Mouse (Mus musculus) adrenal gland, adult 8-10 months (tissue): ENCODE measurements around the gene Ccr2. TPM values are rescaled to one million over a fixed set of nuclear protein-coding genes. Genes with fewer than 3 reads are reported as not detected.
"Not testable (repeated sequence)": the region's sequence is repeated elsewhere in the genome, so short reads cannot be mapped to it uniquely, and the experiment has no call there.

Experiments
- DNase-seq: peaks from one replicate; pipeline ENCODE4 v3.0.0; 2022
- total RNA-seq, 4 experiments: library from RNA; stranded (reverse); gene quantifications; 2 replicates each; pipeline ENCODE4 v1.2.4; 2022

Gene Ccr2
- total RNA-seq, result 1 to 10 TPM; 1.6 to 4.8 (median 3.2) TPM

DNA sequence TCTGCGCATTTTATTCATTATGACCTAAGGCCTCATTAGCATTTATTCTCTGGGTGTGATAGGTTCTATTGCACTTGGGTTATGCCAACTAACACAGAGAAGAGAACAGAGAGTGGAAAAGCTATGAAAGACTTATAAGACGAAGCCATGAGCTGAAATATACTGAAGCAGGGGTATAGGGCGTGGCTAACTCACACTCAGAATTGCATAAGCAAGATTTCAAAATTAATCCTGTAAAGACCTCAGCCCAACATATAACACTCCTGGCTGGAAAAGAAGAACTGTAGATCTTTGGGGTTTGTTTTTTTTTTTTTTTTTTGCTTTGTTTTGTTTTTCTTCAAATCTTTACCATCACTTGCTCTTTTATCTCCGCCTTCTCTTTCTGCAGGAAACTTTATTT, at the start of gene Ccr2:
Gene Ccr2, plus strand, starts transcription at position 228 of the 400 bp plus-strand sequence.
- DNase-seq, result no peak

- no peak for DNase-seq
These were observed 48.2 kb upstream of the Ccr2 start for GRCm38 (mm10) chr9:124053532-124053931.

DNA sequence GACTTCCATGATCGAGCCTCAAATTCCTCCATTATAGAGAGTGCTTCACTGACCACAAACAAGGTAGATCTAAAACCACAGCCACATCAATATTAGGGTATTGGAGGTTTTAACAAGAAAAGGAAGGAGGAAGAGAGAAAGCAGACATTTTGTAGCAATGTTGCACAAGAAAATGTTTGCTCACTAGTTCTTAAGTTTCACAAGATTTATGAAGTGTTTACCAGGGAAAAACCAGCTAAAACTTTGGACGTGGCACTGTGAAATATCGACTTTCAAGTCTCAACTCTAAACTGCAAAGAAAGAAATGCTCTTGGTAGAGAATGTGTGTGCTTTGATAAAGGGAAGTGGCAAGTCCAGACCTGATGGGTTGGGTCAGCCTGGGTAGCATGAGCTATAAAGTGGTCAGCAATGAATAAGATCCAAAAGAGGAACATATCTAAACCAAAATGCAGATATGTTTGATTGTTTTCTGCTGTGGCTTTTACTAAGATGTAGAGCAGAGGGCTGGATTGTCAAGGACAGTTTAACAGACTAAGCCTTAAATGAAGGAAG, 45.5 kb upstream of the Ccr2 start:
- no peak for DNase-seq

DNA sequence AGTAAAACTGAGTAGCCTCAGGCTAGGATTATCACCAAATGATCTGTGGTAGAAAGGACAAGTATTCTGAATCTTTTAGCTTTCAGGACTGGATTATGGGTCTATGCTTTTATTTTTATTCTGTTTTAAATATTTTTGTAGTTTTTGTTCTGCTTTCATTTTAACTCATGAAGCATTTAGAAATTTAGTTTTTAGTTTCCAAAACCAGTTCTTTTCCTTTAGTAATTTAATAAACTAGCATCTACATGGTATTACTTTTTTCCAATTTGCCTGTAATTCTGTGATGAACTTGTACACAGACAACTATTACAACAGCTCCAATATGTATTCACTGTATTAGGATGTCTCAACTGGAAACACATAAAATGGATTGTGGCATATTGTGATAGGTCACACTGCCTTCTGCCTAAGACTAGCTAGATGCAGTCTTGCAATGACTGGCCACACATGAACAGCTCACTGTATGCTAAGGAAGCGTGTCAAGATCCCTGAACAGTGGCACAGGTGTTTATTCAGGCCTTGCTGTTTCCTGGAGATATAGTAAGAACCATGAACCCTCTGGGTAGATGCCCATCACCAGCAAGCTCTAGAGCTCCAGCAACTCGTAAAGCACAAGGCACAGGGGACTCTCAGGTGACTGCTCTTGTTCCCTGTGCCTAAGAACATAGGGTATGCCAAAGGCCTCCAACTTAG, 41.9 kb upstream of the Ccr2 start:
- DNase-seq, result no peak

DNA sequence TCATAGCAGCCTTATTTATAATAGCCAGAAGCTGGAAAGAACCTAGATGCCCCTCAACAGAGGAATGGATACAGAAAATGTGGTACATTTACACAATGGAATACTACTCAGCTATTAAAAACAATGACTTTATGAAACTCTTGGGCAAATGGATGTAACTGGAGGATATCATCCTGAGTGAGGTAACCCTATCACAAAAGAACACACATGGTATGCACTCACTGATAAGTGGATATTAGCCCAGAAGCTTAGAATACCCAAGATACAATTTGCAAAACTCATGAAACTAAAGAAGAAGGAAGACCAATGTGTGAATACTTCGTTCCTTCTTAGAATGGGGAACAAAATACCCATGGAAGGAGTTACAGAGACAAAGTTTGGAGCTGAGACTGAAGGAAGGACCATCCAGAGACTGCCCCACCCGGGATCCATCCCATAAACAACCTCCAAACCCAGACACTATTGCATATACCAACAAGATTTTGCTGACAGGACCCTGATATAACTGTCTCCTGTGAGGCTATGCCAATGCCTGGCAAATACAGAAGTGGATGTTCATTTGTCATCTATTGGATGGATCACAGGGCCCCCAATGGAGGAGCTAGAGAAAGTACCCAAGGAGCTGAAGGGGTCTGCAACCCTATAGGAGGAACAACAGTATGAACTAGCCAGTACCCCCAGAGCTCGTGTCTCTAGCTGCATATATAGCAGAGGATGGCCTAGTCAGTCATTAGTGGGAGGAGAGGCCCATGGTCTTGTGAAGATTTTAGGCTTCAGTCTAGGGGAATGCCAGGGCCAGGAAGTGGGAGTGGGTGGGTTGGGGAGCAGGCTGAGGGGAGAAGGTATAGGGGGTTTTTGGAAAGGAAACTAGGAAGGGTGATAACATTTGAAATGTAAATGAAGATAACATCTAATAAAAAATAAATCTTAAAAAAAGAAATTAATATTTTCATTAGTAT, 40.0 kb upstream of the Ccr2 start:
- DNase-seq, result not testable (repeated sequence)

- DNase-seq, result no peak
These were observed 35.1 kb upstream of the Ccr2 start for GRCm38 (mm10) chr9:124066572-124067103.

GRCm38 (mm10) chr9:124068098-124069058, 33.4 kb upstream of the Ccr2 start:
- DNase-seq, result no peak

- no peak for DNase-seq
These were observed 30.2 kb upstream of the Ccr2 start for GRCm38 (mm10) chr9:124071506-124071905.

- no peak for DNase-seq
These were observed 21.9 kb upstream of the Ccr2 start for GRCm38 (mm10) chr9:124079803-124080202.

DNA sequence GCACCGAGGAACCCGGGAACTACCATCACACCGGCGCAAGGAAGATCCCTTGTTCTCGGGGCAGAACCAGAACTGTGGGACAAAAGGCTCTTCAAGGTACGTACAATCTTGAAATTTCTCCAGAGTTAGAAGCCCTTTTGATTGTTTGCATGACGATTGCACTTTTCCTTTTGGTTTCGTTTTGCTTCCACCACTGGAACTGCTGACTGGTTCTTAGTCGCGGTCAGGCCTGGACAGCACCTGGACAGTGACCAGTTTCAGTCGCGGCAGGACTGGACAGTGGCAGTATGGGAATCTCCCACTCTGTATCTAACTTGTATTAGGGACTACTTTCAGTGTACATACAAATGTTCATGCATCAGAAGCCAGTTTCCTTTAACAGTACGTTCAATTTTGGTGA, 21.3 kb upstream of the Ccr2 start:
- not testable (repeated sequence) for DNase-seq

- DNase-seq, result no peak
These were observed 11.3 kb upstream of the Ccr2 start for GRCm38 (mm10) chr9:124090441-124090840.

DNA sequence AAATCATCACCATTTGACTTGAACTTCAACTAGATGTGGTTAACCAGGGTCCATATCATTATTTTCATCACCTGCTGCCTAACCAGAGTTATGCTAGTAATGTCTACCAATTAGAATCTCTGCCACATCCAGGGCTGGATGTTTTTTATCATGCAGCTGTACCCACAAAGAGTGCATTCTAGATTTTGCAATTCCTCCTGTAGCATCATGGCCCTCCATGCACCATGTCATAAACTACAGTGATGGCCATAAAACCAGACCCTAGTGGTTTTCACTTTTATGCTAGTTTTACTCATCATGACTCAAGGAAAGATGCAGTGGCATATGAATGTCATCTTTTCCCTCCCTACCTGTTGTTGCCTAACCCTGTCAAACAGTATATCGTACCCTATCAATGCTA, 2.6 kb upstream of the Ccr2 start:
- DNase-seq, result no peak

DNA sequence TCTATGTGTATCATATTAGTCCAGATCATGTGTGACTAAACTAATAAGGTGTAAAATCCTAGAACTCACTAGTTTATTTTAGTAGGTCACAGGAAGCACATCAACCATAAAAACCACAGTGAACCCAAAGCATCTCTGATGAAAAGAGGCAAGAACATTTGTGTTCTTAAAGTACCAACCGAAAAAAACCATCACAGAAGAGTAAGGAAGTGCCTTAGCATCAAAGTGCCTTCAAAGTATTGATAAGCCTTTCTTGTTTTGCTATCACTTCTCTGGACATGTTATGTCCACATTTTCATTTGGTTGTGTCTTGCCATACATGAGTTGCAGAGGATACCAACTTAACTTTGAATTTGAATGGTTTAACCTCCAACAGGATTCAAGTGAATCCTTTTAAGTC, 1.4 kb upstream of the Ccr2 start:
- DNase-seq, result no peak

DNA sequence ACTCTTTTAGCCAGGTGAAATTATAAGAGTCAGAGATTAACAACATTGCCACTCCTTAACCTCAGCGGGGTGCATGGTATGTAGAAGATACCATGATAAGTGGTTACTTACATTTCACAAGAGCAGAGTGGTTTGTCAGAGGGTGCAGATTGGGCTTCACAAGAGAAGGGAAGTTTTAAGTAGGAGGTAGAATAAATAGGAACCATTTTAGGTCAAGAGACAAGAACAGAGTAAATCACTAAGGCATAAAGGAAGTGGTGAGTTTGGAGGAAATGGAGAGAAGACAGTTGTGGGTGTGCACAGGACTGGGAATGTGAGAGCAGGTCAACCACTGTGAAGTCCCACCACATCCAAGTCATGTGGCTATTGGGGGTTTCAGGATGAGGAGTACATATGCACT, 1.4 kb downstream of the Ccr2 start:
- no peak for DNase-seq

GRCm38 (mm10) chr9:124105196-124105595, 3.4 kb downstream of the Ccr2 start:
- no peak for DNase-seq

- no peak for DNase-seq
These were observed 5.5 kb downstream of the Ccr2 start for GRCm38 (mm10) chr9:124107232-124107631.

DNA sequence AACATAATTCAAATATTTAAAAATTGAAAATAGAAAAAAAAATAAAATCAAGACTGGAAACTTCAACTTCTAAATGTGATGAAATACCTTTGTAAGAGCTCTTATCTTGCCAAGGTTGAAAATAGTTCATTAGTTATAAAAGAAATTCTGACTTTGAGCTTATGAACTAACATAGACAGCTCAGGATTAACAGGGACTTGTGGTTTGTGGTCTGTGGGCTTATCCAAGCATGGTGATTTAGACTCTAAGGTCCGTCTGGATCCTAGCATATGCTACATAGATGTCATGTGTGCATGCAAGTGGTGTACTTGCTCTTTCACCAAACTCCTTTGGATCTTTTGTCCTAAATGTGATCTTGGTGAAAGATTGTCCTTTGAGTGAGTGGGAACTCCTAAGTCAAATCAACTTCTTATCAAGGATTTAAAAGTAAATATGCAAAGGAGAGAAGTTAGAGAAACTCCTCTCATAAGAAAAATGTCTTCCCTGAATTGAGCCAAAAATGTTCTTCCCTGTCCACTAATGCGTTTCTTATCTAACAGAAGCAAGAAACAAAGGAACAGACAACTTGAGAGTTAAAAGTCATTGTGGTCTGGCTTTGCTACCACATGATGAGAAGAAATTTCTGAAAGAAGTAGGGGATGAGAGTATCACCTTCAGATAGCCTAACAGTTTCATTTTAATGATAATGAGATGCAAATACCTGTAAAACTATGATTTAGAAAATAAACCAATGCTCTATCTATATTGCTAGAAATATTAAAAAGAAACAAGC, 6.8 kb downstream of the Ccr2 start:
- DNase-seq, result no peak

DNA sequence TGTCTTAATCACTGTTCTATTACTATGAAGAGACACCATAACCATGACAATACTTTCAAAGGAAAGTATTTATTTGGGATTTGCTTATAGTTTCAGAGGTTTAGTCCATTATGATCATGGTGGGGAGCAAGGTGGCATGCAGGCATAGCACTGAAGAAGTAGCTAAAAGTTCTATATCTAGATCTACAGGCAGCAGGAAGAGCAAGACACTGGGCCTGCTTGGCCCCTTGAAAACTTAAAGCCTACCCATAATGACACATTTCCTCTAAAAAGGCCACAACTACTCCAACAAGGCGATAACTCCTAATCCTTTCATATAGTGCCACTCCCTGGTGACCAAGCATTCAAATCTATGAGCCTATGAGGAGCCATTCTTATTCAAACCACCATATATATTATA, 10.2 kb downstream of the Ccr2 start:
- no peak for DNase-seq

- DNase-seq, result no peak
These were observed 11.0 kb downstream of the Ccr2 start for GRCm38 (mm10) chr9:124112591-124113239.

- DNase-seq, result no peak
These were observed 12.0 kb downstream of the Ccr2 start for GRCm38 (mm10) chr9:124113777-124114176.

GRCm38 (mm10) chr9:124118489-124118888, 16.7 kb downstream of the Ccr2 start:
- DNase-seq, result no peak
